ENCODE assay signal across 1 mouse cellular context in genomic region chr8:84979599-84980421, GRCm38 (mm10).
TF ChIP-seq lines count a peak whose summit lies in the region.

No protein-coding gene starts in this region.

TF ChIP-seq in MEL, 35 proteins besides CTCF, POLR2A, EP300 and RAD21:
- no peak for TF ChIP-seq MYB (IDR thresholded peaks at IDR 0.05; ENCODE audit: low read depth, low read length)
- peak; percentile 66 for TF ChIP-seq MXI1 (IDR thresholded peaks at IDR 0.05; ENCODE audit: low read depth, low read length)
- TF ChIP-seq ZKSCAN1 (IDR thresholded peaks at IDR 0.05; ENCODE audit: low read depth, low read length), result no peak
- peak; percentile 99 for TF ChIP-seq CHD1 (IDR thresholded peaks at IDR 0.05; ENCODE audit: low read depth, low read length)
- peak; percentile 94 for TF ChIP-seq MAZ (IDR thresholded peaks at IDR 0.05; ENCODE audit: low read depth, low read length)
- no peak for TF ChIP-seq E2F4 (IDR thresholded peaks at IDR 0.05; ENCODE audit: borderline replicate concordance, low read depth, low read length)
- peak; percentile 71 for TF ChIP-seq HCFC1 (IDR thresholded peaks at IDR 0.05; ENCODE audit: low read depth, low read length)
- TF ChIP-seq MEF2A (IDR thresholded peaks at IDR 0.05; ENCODE audit: extremely low read depth, insufficient replicate concordance, low read depth, low read length, poor library complexity, severe bottlenecking), result 0 out of 2 replicates have a peak, but pooled peaks have one; percentile 9
- TF ChIP-seq TBP (IDR thresholded peaks at IDR 0.05; ENCODE audit: low read depth, low read length), result peak; percentile 79
- TF ChIP-seq POLR2AphosphoS5 (IDR thresholded peaks at IDR 0.05; ENCODE audit: borderline replicate concordance, low read depth, low read length), result no peak
- no peak for TF ChIP-seq GABPA (IDR thresholded peaks at IDR 0.05; ENCODE audit: low read depth, low read length)
- no peak for TF ChIP-seq JUND (IDR thresholded peaks at IDR 0.05; ENCODE audit: low read depth, low read length)
- TF ChIP-seq TCF12 (IDR thresholded peaks at IDR 0.05; ENCODE audit: low read depth, low read length), result 0 out of 2 replicates have a peak, but pooled peaks have one; percentile 25
- TF ChIP-seq USF2 (IDR thresholded peaks at IDR 0.05; ENCODE audit: borderline replicate concordance in 1 of 2, insufficient read depth in 1 of 2, low read depth in 1 of 2, low read length in 2 of 2), result no peak
- TF ChIP-seq CHD2 (IDR thresholded peaks at IDR 0.05; ENCODE audit: low read length), result no peak
- peak; percentile 80 for TF ChIP-seq SIN3A (IDR thresholded peaks at IDR 0.05; ENCODE audit: low read length)
- peak; percentile 64; the same call in 1 of the 2 replicates for TF ChIP-seq MAX (IDR thresholded peaks at IDR 0.05; ENCODE audit: low read length)
- no peak for TF ChIP-seq TAL1 (IDR thresholded peaks at IDR 0.05; ENCODE audit: low read length)
- no peak for TF ChIP-seq POLR2AphosphoS2 (IDR thresholded peaks at IDR 0.05; ENCODE audit: low read length)
- no peak for TF ChIP-seq SMC3 (IDR thresholded peaks at IDR 0.05; ENCODE audit: low read depth, low read length)
- TF ChIP-seq NRF1 (IDR thresholded peaks at IDR 0.05; ENCODE audit: insufficient read depth, low read depth, low read length, poor library complexity, severe bottlenecking), result no peak
- TF ChIP-seq ZC3H11A (IDR thresholded peaks at IDR 0.05; ENCODE audit: low read depth, low read length), result no peak
- TF ChIP-seq NELFE (IDR thresholded peaks at IDR 0.05; ENCODE audit: low read depth, low read length), result peak; percentile 36; the same call in 1 of the 2 replicates
- TF ChIP-seq ELF1 (IDR thresholded peaks at IDR 0.05; ENCODE audit: low read depth, low read length), result peak; percentile 23; the same call in 1 of the 2 replicates
- TF ChIP-seq KAT2A (conservative IDR thresholded peaks at IDR 0.05; ENCODE audit: low read depth, low read length), result no peak; the same call in 1 of the 2 replicates
- peak; percentile 62; the same call in 1 of the 2 replicates for TF ChIP-seq ETS1 (IDR thresholded peaks at IDR 0.05; ENCODE audit: low read depth, low read length)
- TF ChIP-seq GATA1 (IDR thresholded peaks at IDR 0.05; ENCODE audit: low read depth, low read length), result no peak
- no peak for TF ChIP-seq USF1 (IDR thresholded peaks at IDR 0.05; ENCODE audit: low read depth, low read length)
